Mouse (Mus musculus): ENCODE measurements around the gene Rnf146. TPM values are rescaled to one million over a fixed set of nuclear protein-coding genes. Genes with fewer than 3 reads are reported as not detected.

Rnf146 gene
- 26.3 and 26.7 TPM in 2 replicates for total RNA-seq (2012; rRNA removed)
- polyA plus RNA-seq (2012; ENCODE audit: insufficient read depth in 1 of 2, insufficient read length in 2 of 2, low read depth in 1 of 2, low replicate concordance in 2 of 2, missing spikeins in 1 of 2) = 10 to 100 TPM in 1 of 2 experiments, not detected in 1; 27.2 TPM

- peak; percentile 78 for DNase-seq (ENCODE audit: low read depth, low spot score)
- H3K27me3 ChIP-seq (ENCODE audit: control insufficient read depth in 1 of 2, insufficient read depth in 2 of 2, low read length in 2 of 2) = no peaks in the 10 kb centered on the region
- no peaks in the 10 kb centered on the region for H3K9me3 ChIP-seq (replicated peaks; ENCODE audit: insufficient read depth, low read length)
- peaks cover 0 to 2% of the 10 kb centered on the region in 2 experiments; a peak in 3 of 4 replicates for H3K4me1 ChIP-seq (ENCODE audit: control insufficient read depth in 1 of 2, insufficient read depth in 2 of 2, low read length in 2 of 2)
- H3K79me2 ChIP-seq (ENCODE audit: control insufficient read depth, insufficient read depth, low read length, poor library complexity) = peaks cover 25% of the 10 kb centered on the region
- peak within 1 kb of the TSS; percentile 94 to 98 for H3K4me3 ChIP-seq (ENCODE audit: control insufficient read depth in 1 of 2, insufficient read depth in 1 of 2, low read depth in 2 of 2, low read length in 2 of 2)
- H3K27ac ChIP-seq (ENCODE audit: control insufficient read depth, low read depth, low read length) = peak within 1 kb of the TSS; percentile 50
- TF ChIP-seq POLR2A (IDR thresholded peaks at IDR 0.05; ENCODE audit: control insufficient read depth in 1 of 2, insufficient read depth in 1 of 2, low read depth in 1 of 2, low read length in 2 of 2, poor library complexity in 1 of 2) (peak; percentile 96 to 97; a peak in 2 of 4 replicates), POLR2AphosphoS2 (IDR thresholded peaks at IDR 0.05; ENCODE audit: low read length) (peak; percentile 91; the same call in 1 of the 2 replicates), MXI1 (IDR thresholded peaks at IDR 0.05; ENCODE audit: low read depth, low read length) (peak; percentile 59; the same call in 1 of the 2 replicates), GABPA (IDR thresholded peaks at IDR 0.05; ENCODE audit: low read depth, low read length) (no peak), MYC (IDR thresholded peaks at IDR 0.05; ENCODE audit: low read depth, low read length) (no peak; the same call in 1 of the 2 replicates), SIN3A (IDR thresholded peaks at IDR 0.05; ENCODE audit: low read length) (peak; percentile 29; the same call in 1 of the 2 replicates), POLR2AphosphoS5 (IDR thresholded peaks at IDR 0.05; ENCODE audit: borderline replicate concordance, low read depth, low read length) (0 out of 2 replicates have a peak, but pooled peaks have one; percentile 41), NRF1 (IDR thresholded peaks at IDR 0.05; ENCODE audit: insufficient read depth, low read depth, low read length, poor library complexity, severe bottlenecking) (no peak), NELFE (IDR thresholded peaks at IDR 0.05; ENCODE audit: low read depth, low read length) (0 out of 2 replicates have a peak, but pooled peaks have one; percentile 97)
- peak within 1 kb of the TSS; percentile 98 for H3K9ac ChIP-seq (ENCODE audit: control insufficient read depth, low read depth, low read length, poor library complexity, severe bottlenecking)
- peaks cover 0 to 25% of the 10 kb centered on the region in 2 experiments; a peak in 3 of 4 replicates for H3K36me3 ChIP-seq (ENCODE audit: control insufficient read depth in 1 of 2, insufficient read depth in 2 of 2, low read length in 2 of 2)
Observed at GRCm38 (mm10) chr10:29362197-29362900, at the start of gene Rnf146. Gene Rnf146, minus strand, starts transcription at chr10:29362442.

- no peak overlapping the region for H3K9ac ChIP-seq (ENCODE audit: control insufficient read depth, low read depth, low read length, poor library complexity, severe bottlenecking)
- no peaks in the 10 kb centered on the region for H3K27me3 ChIP-seq (ENCODE audit: control insufficient read depth in 1 of 2, insufficient read depth in 2 of 2, low read length in 2 of 2)
- H3K36me3 ChIP-seq (ENCODE audit: control insufficient read depth in 1 of 2, insufficient read depth in 2 of 2, low read length in 2 of 2) = no peaks in the 10 kb centered on the region
- DNase-seq (ENCODE audit: low read depth, low spot score) = no peak
- H3K27ac ChIP-seq (ENCODE audit: control insufficient read depth, low read depth, low read length) = no peak overlapping the region
- H3K4me1 ChIP-seq (ENCODE audit: control insufficient read depth in 1 of 2, insufficient read depth in 2 of 2, low read length in 2 of 2) = no peaks in the 10 kb centered on the region
- TF ChIP-seq NELFE (IDR thresholded peaks at IDR 0.05; ENCODE audit: low read depth, low read length) = no peak
- no peak for TF ChIP-seq NRF1 (IDR thresholded peaks at IDR 0.05; ENCODE audit: insufficient read depth, low read depth, low read length, poor library complexity, severe bottlenecking)
- no peak for TF ChIP-seq ZC3H11A (IDR thresholded peaks at IDR 0.05; ENCODE audit: low read depth, low read length)
- no peak for TF ChIP-seq ETS1 (IDR thresholded peaks at IDR 0.05; ENCODE audit: low read depth, low read length)
- TF ChIP-seq MYC (IDR thresholded peaks at IDR 0.05; ENCODE audit: low read depth, low read length) = no peak
- TF ChIP-seq ZMIZ1 (IDR thresholded peaks at IDR 0.05; ENCODE audit: low read depth, low read length) = no peak
- no peak for TF ChIP-seq SIN3A (IDR thresholded peaks at IDR 0.05; ENCODE audit: low read length)
- no peak for TF ChIP-seq TCF12 (IDR thresholded peaks at IDR 0.05; ENCODE audit: low read depth, low read length)
- no peak for TF ChIP-seq MXI1 (IDR thresholded peaks at IDR 0.05; ENCODE audit: low read depth, low read length)
- TF ChIP-seq KAT2A (conservative IDR thresholded peaks at IDR 0.05; ENCODE audit: low read depth, low read length) = no peak
- TF ChIP-seq UBTF (IDR thresholded peaks at IDR 0.05; ENCODE audit: borderline replicate concordance, insufficient read depth, low read depth, low read length) = no peak
- TF ChIP-seq SMC3 (IDR thresholded peaks at IDR 0.05; ENCODE audit: low read depth, low read length) = no peak
- TF ChIP-seq TAL1 (IDR thresholded peaks at IDR 0.05; ENCODE audit: low read length) = no peak
- H3K4me3 ChIP-seq (ENCODE audit: control insufficient read depth in 1 of 2, insufficient read depth in 1 of 2, low read depth in 2 of 2, low read length in 2 of 2) = no peak overlapping the region
- H3K9me3 ChIP-seq (replicated peaks; ENCODE audit: insufficient read depth, low read length) = no peaks in the 10 kb centered on the region
- H3K79me2 ChIP-seq (ENCODE audit: control insufficient read depth, insufficient read depth, low read length, poor library complexity) = no peaks in the 10 kb centered on the region
Observed at GRCm38 (mm10) chr10:29402656-29403268, 40.5 kb upstream of the Rnf146 start.

Measured in MEL (cell line).